Mouse (Mus musculus) CH12.LX (cell line): ENCODE measurements at regions not wholly inside any gene's neighbourhood (a gene's known extent, or its start where the extent isn't known, plus 50 kb on each side); places are given as distances from the start of the nearest gene placed in this dataset.

Source experiments
- DNase-seq: peaks from one replicate; pipeline ENCODE4 v3.0.0-alpha.2; 2013; ENCODE audit errors: extremely low read depth
- H3K27ac ChIP-seq: 2 replicates; pipeline ENCODE4 v1.5.1; 2012; ENCODE audit warnings: low read depth, mild to moderate bottlenecking, control low read depth, moderate library complexity; ENCODE audit not compliant: insufficient read depth
- H3K27me3 ChIP-seq: replicated peaks from 2 replicates; pipeline ENCODE3; 2012; ENCODE audit warnings: inconsistent platforms
- H3K36me3 ChIP-seq, 2 experiments: replicated peaks in 1 of 2; 2 replicates each; pipeline versions ENCODE3 to v1.6.1; 2012; ENCODE audit warnings: inconsistent platforms in 1 of 2, low read length in 1 of 2, mild to moderate bottlenecking in 1 of 2, mixed read lengths in 1 of 2, moderate library complexity in 1 of 2; ENCODE audit not compliant: control insufficient read depth in 1 of 2, insufficient read depth in 1 of 2
- H3K4me1 ChIP-seq, 2 experiments: 2 replicates each; pipeline ENCODE4 v1.6.1; 2012; ENCODE audit warnings: inconsistent platforms in 1 of 2, moderate library complexity in 1 of 2; ENCODE audit not compliant: insufficient read depth in 2 of 2, control insufficient read depth in 1 of 2
- H3K4me2 ChIP-seq: 2 replicates; pipeline ENCODE4 v1.6.1; 2012; ENCODE audit warnings: low read depth, mild to moderate bottlenecking, control low read depth; ENCODE audit not compliant: poor library complexity, insufficient read depth, severe bottlenecking
- H3K4me3 ChIP-seq, 3 experiments: fragments of 150-350 bp in 1 of 3; sonication (generic) in 1 of 3; replicated peaks in 1 of 3; 2 replicates each; pipeline versions ENCODE3 to v1.5.1; 2011 to 2012; ENCODE audit warnings: low read depth in 2 of 3, low read length in 2 of 3, mild to moderate bottlenecking in 2 of 3, moderate library complexity in 2 of 3, control low read depth in 1 of 3, improper control_type of control experiment in 1 of 3, inconsistent platforms in 1 of 3, mixed read lengths in 1 of 3; ENCODE audit not compliant: poor library complexity in 1 of 3
- H3K79me2 ChIP-seq: replicated peaks from 2 replicates; pipeline ENCODE4 v1.6.1; 2012; ENCODE audit warnings: mild to moderate bottlenecking, moderate library complexity; ENCODE audit not compliant: control insufficient read depth, poor library complexity, insufficient read depth, severe bottlenecking; ENCODE audit errors: extremely low read depth
- H3K9ac ChIP-seq: 2 replicates; pipeline ENCODE4 v1.6.1; 2012; ENCODE audit warnings: low read depth, mild to moderate bottlenecking, control low read depth, moderate library complexity; ENCODE audit not compliant: insufficient read depth
- H3K9me3 ChIP-seq: replicated peaks from 2 replicates; pipeline ENCODE3; 2012; ENCODE audit warnings: low read length, inconsistent platforms, mixed read lengths
- BHLHE40 ChIP-seq: IDR thresholded peaks from 2 replicates; pipeline ENCODE4 v1.6.1; 2011; ENCODE audit warnings: mild to moderate bottlenecking, low read depth, low read length, improper control_type of control experiment
- CHD1 ChIP-seq: IDR thresholded peaks from 2 replicates; pipeline ENCODE4 v1.6.1; 2012; ENCODE audit warnings: low read depth, low read length, improper control_type of control experiment, inconsistent platforms
- CHD2 ChIP-seq: IDR thresholded peaks from 2 replicates; pipeline ENCODE4 v1.6.1; 2011; ENCODE audit warnings: low read length, improper control_type of control experiment
- CTCF ChIP-seq, 2 experiments: IDR thresholded peaks in 1 of 2; conservative IDR thresholded peaks in 1 of 2; 2 replicates each; pipeline ENCODE4 v1.5.1; 2011 to 2012; ENCODE audit warnings: low read depth in 2 of 2, low read length in 2 of 2, improper control_type of control experiment in 1 of 2, inconsistent platforms in 1 of 2, mild to moderate bottlenecking in 1 of 2, moderate library complexity in 1 of 2
- E2F4 ChIP-seq: IDR thresholded peaks from 2 replicates; pipeline ENCODE4 v1.6.1; 2011; ENCODE audit warnings: low read depth, low read length, improper control_type of control experiment; ENCODE audit not compliant: insufficient replicate concordance
- ELF1 ChIP-seq: IDR thresholded peaks from 2 replicates; pipeline ENCODE4 v1.6.1; 2014; ENCODE audit warnings: low read depth, mild to moderate bottlenecking, inconsistent platforms, low read length, improper control_type of control experiment
- EP300 ChIP-seq: IDR thresholded peaks from 2 replicates; pipeline ENCODE4 v1.6.1; 2011; ENCODE audit warnings: low read length, improper control_type of control experiment
- ETS1 ChIP-seq: conservative IDR thresholded peaks from 2 replicates; pipeline ENCODE4 v1.6.1; 2012; ENCODE audit warnings: low read depth, mild to moderate bottlenecking, inconsistent platforms, low read length, improper control_type of control experiment, moderate library complexity
- GABPA ChIP-seq: IDR thresholded peaks from 2 replicates; pipeline ENCODE4 v1.6.1; 2012; ENCODE audit warnings: low read depth, low read length, improper control_type of control experiment, inconsistent platforms; ENCODE audit not compliant: insufficient replicate concordance
- HCFC1 ChIP-seq: IDR thresholded peaks from 2 replicates; pipeline ENCODE4 v1.6.1; 2012; ENCODE audit warnings: low read depth, mild to moderate bottlenecking, inconsistent platforms, low read length, improper control_type of control experiment
- IRF4 ChIP-seq: IDR thresholded peaks from 2 replicates; pipeline ENCODE4 v1.6.1; 2014; ENCODE audit warnings: low read depth, mild to moderate bottlenecking, inconsistent platforms, low read length, improper control_type of control experiment
- JUND ChIP-seq: conservative IDR thresholded peaks from 2 replicates; pipeline ENCODE4 v1.6.1; 2011; ENCODE audit warnings: low read depth, low read length, improper control_type of control experiment
- MAFK ChIP-seq: IDR thresholded peaks from 2 replicates; pipeline ENCODE4 v1.6.1; 2011; ENCODE audit warnings: low read length, improper control_type of control experiment; ENCODE audit not compliant: insufficient replicate concordance
- MAX ChIP-seq: IDR thresholded peaks from 2 replicates; pipeline ENCODE4 v1.6.1; 2011; ENCODE audit warnings: low read length, improper control_type of control experiment
- MEF2A ChIP-seq: IDR thresholded peaks from 2 replicates; pipeline ENCODE4 v1.6.1; 2014; ENCODE audit warnings: low read depth, mild to moderate bottlenecking, inconsistent platforms, low read length, improper control_type of control experiment, borderline replicate concordance
- MXI1 ChIP-seq: IDR thresholded peaks from 2 replicates; pipeline ENCODE4 v1.6.1; 2011; ENCODE audit warnings: mild to moderate bottlenecking, low read depth, low read length, improper control_type of control experiment
- MYC ChIP-seq: IDR thresholded peaks from 2 replicates; pipeline ENCODE4 v1.6.1; 2011; ENCODE audit warnings: low read depth, mild to moderate bottlenecking, improper control_type of control experiment, low read length
- NELFE ChIP-seq: IDR thresholded peaks from 2 replicates; pipeline ENCODE4 v1.6.1; 2011; ENCODE audit warnings: low read depth, low read length, improper control_type of control experiment
- NRF1 ChIP-seq: IDR thresholded peaks from 2 replicates; pipeline ENCODE4 v1.6.1; 2014; ENCODE audit warnings: low read depth, mild to moderate bottlenecking, inconsistent platforms, low read length, improper control_type of control experiment, moderate library complexity
- PAX5 ChIP-seq: IDR thresholded peaks from 2 replicates; pipeline ENCODE4 v1.6.1; 2012; ENCODE audit warnings: low read length, inconsistent platforms, mixed read lengths
- RAD21 ChIP-seq: IDR thresholded peaks from 2 replicates; pipeline ENCODE4 v1.6.1; 2011; ENCODE audit warnings: low read depth, mild to moderate bottlenecking, low read length, improper control_type of control experiment, moderate library complexity
- RCOR1 ChIP-seq: conservative IDR thresholded peaks from 2 replicates; pipeline ENCODE4 v1.6.1; 2012; ENCODE audit warnings: low read depth, mild to moderate bottlenecking, inconsistent platforms, low read length, improper control_type of control experiment
- SIN3A ChIP-seq: IDR thresholded peaks from 2 replicates; pipeline ENCODE4 v1.6.1; 2012; ENCODE audit warnings: low read length, improper control_type of control experiment, inconsistent platforms
- TBP ChIP-seq: conservative IDR thresholded peaks from 2 replicates; pipeline ENCODE4 v1.6.1; 2011; ENCODE audit warnings: low read depth, low read length, improper control_type of control experiment
- TCF12 ChIP-seq: IDR thresholded peaks from 2 replicates; pipeline ENCODE4 v1.6.1; 2014; ENCODE audit warnings: low read depth, mild to moderate bottlenecking, inconsistent platforms, low read length, improper control_type of control experiment
- UBTF ChIP-seq: IDR thresholded peaks from 2 replicates; pipeline ENCODE4 v1.6.1; 2012; ENCODE audit warnings: low read depth, mild to moderate bottlenecking, inconsistent platforms, low read length, improper control_type of control experiment, moderate library complexity
- USF1 ChIP-seq: IDR thresholded peaks from 2 replicates; pipeline ENCODE4 v1.6.1; 2014; ENCODE audit warnings: low read depth, mild to moderate bottlenecking, inconsistent platforms, low read length, improper control_type of control experiment
- ZMIZ1 ChIP-seq: IDR thresholded peaks from 2 replicates; pipeline ENCODE4 v1.6.1; 2012; ENCODE audit warnings: low read depth, mild to moderate bottlenecking, inconsistent platforms, low read length, improper control_type of control experiment
- ZNF384 ChIP-seq: IDR thresholded peaks from 2 replicates; pipeline ENCODE4 v1.6.1; 2012; ENCODE audit warnings: low read depth, low read length, improper control_type of control experiment, inconsistent platforms
- dilution Hi-C: fragments of 300-500 bp; cut with MboI; formaldehyde crosslinking; loops from 2 replicates; pipeline ENCODE4 v1.14.3; 2020; ENCODE audit warnings: low sequenced_read_pairs; ENCODE audit not compliant: extremely low pct_unique_long_range_greater_than_20kb, extremely low pct_ligation_motif_present
- in situ Hi-C: fragments of 300-500 bp; cut with MboI; formaldehyde crosslinking; loops from 3 replicates; pipeline ENCODE4 v1.14.3; 2019; ENCODE audit warnings: low sequenced_read_pairs, low pct_ligation_motif_present, low pct_unique_long_range_greater_than_20kb, mixed read lengths

DNA sequence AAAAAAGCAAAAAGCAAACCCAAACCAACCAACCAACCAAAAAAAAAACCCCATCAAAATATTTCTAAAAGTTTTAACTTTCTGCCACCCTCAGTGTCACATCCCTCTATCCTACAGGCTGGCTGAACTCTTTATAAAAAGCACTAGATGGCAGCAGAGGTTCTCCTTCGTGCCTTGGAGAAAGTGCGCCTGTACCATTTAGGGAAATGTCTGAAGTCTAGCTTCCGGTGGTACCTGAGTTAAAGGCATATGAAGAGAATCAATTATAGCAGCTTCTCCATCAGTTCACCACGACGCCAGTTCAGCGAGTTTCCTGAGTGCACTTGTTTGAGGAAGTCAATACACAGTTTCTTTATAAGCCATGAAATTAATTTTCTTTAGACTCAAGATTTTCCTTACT lies 130.0 kb upstream of the Zc3h12c start (continued):
- TF ChIP-seq ETS1: no peak
- TF ChIP-seq RCOR1: no peak
- TF ChIP-seq NRF1: no peak
- TF ChIP-seq E2F4: no peak
- TF ChIP-seq SIN3A: no peak
- no peak for TF ChIP-seq NELFE
- no peak for TF ChIP-seq HCFC1
- no peak for TF ChIP-seq UBTF
- TF ChIP-seq CHD1: no peak
- 0 out of 2 replicates have a peak, but pooled peaks have one; percentile 20 for TF ChIP-seq ELF1
- no peak for TF ChIP-seq TCF12
- TF ChIP-seq ZMIZ1: no peak
- no peak for TF ChIP-seq ZNF384
- TF ChIP-seq MXI1: no peak
- peak; percentile 32 to 91; a peak in 3 of 4 replicates for TF ChIP-seq CTCF (conservative IDR thresholded peaks at IDR 0.05 in 1 of 2, IDR thresholded peaks at IDR 0.05 in 1 of 2; ENCODE audit: low read depth in 2 of 2, low read length in 2 of 2)

DNA sequence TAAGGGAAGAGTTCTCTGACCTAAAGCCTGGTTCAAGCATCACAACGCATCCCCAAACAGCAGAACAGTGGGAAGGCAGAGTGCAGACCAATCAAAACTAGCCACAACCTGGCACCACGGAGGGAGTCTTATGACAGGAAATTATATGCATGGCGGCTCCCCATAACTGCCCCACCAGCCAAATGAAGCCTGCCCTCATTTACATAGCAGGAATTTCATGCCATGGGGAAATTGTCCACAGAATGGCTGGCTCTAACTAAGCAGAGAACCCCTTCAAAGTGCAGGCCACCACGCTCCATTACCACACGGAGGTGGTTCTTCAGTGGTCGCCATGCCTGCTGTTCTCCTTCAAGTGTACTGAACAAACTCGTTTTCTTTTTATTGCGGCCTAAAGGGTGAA lies 126.3 kb upstream of the Zc3h12c start:
- no peak overlapping the region for H3K9ac ChIP-seq
- no peak overlapping the region for H3K4me3 ChIP-seq
- DNase-seq: peak; percentile 77
- H3K36me3 ChIP-seq: peaks cover 0 to 19% of the 10 kb centered on the region in 2 experiments
- peak overlapping the region; percentile 46; the same call in 1 of the 2 replicates for H3K27ac ChIP-seq
- H3K79me2 ChIP-seq: no peaks in the 10 kb centered on the region
- H3K9me3 ChIP-seq: peaks cover 2% of the 10 kb centered on the region
- in situ Hi-C loops: no loop called here
- H3K4me1 ChIP-seq: peaks cover 13 to 52% of the 10 kb centered on the region in 2 experiments
- no peaks in the 10 kb centered on the region for H3K27me3 ChIP-seq
- dilution Hi-C loops: loop anchor here (25.0 kb wide), 1 partner anchor 107 kb away; no protein-coding TSS in a partner anchor
- TF ChIP-seq CHD2 (no peak), IRF4 (no peak), CTCF (conservative IDR thresholded peaks at IDR 0.05 in 1 of 2, IDR thresholded peaks at IDR 0.05 in 1 of 2; ENCODE audit: low read depth in 2 of 2, low read length in 2 of 2) (no peak), TCF12 (peak; percentile 65; the same call in 1 of the 2 replicates), E2F4 (no peak), BHLHE40 (peak; percentile 24; the same call in 1 of the 2 replicates), GABPA (no peak), PAX5 (no peak), UBTF (no peak), USF1 (no peak), CHD1 (no peak), ETS1 (0 out of 2 replicates have a peak, but pooled peaks have one; percentile 22), EP300 (peak; percentile 47; the same call in 1 of the 2 replicates), RCOR1 (no peak), RAD21 (no peak), MEF2A (no peak), SIN3A (no peak), TBP (0 out of 2 replicates have a peak, but pooled peaks have one; percentile 28), MAFK (no peak), MYC (no peak), ZMIZ1 (no peak), NRF1 (no peak), MAX (peak; percentile 38; the same call in 1 of the 2 replicates), JUND (no peak)
- H3K4me2 ChIP-seq: peak overlapping the region; percentile 46; the same call in 1 of the 2 replicates
